Mouse (Mus musculus): ENCODE data around the gene Gm11444.

The Gm11444 gene

DNA sequence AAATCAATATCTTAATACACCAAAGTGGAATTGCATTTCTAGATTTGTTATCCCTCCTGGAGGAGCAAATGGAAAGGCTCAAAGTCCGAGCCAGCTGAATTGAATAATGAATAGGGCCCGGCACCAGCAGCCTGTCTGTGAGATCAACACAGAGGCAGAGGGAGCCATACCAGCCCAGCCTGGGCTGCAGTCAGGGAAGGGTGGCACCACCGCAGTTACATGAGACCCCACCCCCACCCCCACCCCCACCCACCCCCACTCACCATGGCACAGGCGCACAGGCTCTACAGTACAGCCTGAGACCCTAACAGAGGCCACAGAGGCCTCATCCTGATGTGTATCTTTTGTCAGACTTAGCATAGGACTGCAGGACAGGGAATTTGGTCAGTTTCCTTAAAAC lies 35.5 kb downstream of the Gm11444 start:
- no peak for DNase-seq (ENCODE audit: low spot score in 2 of 2)

- DNase-seq (ENCODE audit: low spot score in 2 of 2) = no peak
Observed at GRCm38 (mm10) chr11:85812201-85812966, 37.7 kb downstream of the Gm11444 start.

- no peak for DNase-seq (ENCODE audit: low spot score in 2 of 2)
Observed at GRCm38 (mm10) chr11:85811676-85812075, 38.5 kb downstream of the Gm11444 start.

GRCm38 (mm10) chr11:85811229-85811628 lies 38.9 kb downstream of the Gm11444 start:
- DNase-seq (ENCODE audit: low spot score in 2 of 2) = no peak

GRCm38 (mm10) chr11:85807353-85807752 lies 42.8 kb downstream of the Gm11444 start:
- no peak for DNase-seq (ENCODE audit: low spot score in 2 of 2)

DNA sequence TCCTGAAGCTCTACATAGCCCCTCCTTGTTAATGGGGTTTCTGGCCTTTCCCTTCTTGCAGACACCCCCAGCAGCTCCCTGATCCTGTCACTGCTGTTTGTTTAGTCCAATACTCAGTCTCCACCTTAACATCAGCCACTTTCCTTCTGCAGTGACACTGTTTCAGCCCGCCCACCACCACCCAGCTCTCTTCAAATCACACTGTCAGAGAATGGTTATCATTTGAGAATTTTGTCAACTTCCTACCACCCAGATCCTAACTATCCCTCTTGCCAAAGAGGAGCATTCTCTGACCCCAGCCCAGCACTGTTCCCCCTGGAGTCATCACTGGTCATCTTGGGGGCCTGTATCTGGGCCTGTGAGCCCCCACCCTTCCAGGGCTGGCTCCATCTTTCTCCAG lies 44.4 kb downstream of the Gm11444 start:
- DNase-seq (ENCODE audit: low spot score in 2 of 2) = no peak

DNA sequence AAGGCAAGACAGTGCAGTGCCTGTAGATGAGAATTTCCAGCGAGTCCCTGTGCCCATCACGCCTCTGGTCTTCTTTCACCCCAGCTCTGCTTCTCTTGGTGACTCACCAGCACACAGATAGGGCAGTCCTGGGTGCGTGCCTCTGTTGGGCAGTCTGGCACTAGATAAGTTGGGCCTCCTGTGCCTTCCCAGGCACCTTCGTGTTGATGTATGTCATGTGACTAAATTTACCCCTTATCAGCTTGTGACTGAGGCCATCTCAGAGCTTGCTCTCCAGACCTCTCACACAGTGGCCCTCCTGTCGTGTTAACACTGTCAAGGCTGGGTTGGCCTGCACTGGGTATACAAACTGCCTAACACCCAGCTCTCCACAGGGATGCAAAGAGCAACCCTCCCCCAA lies 46.1 kb downstream of the Gm11444 start:
- DNase-seq (ENCODE audit: low spot score in 2 of 2) = no peak

GRCm38 (mm10) chr11:85800380-85800779 lies 49.8 kb downstream of the Gm11444 start:
- no peak for DNase-seq (ENCODE audit: low spot score in 2 of 2)

- no peak for DNase-seq (ENCODE audit: low spot score in 2 of 2)
Observed at GRCm38 (mm10) chr11:85799856-85800255, 50.3 kb downstream of the Gm11444 start.

GRCm38 (mm10) chr11:85799456-85799855 lies 50.7 kb downstream of the Gm11444 start:
- DNase-seq (ENCODE audit: low spot score in 2 of 2) = no peak

Data from left cerebral cortex, adult 9 months (tissue).